Mouse (Mus musculus) liver, embryonic 13.5 days (tissue): ENCODE data around the gene Rbm31y. TPM values are rescaled to one million over a fixed set of nuclear protein-coding genes. Genes with fewer than 3 reads are reported as not detected.
"Not testable (repeated sequence)": the region's sequence is repeated elsewhere in the genome, so short reads cannot be mapped to it uniquely, and the experiment has no call there.

Source experiments
- ATAC-seq: fragments of 200-750 bp; cut with Nextera tagmentation; 2 replicates; pipeline ENCODE4 v1.8.0; 2017; ENCODE audit warnings: low read depth, mild to moderate bottlenecking, moderate number of reproducible peaks, moderate library complexity
- DNase-seq: peaks from one replicate; pipeline ENCODE4 v3.0.0; 2022
- H3K27ac ChIP-seq: fragments of 300-500 bp; sonication (generic); 2 replicates; pipeline ENCODE4 v1.5.1; 2015; ENCODE audit warnings: moderate library complexity, mild to moderate bottlenecking, inconsistent platforms
- H3K27me3 ChIP-seq: fragments of 300-500 bp; sonication (generic); 2 replicates; pipeline ENCODE4 v1.6.1; 2015; ENCODE audit warnings: mild to moderate bottlenecking, inconsistent platforms
- H3K36me3 ChIP-seq: fragments of 300-500 bp; sonication (generic); 2 replicates; pipeline ENCODE4 v1.6.1; 2015; ENCODE audit warnings: mild to moderate bottlenecking, inconsistent platforms
- H3K4me1 ChIP-seq: fragments of 300-500 bp; sonication (generic); replicated peaks from 2 replicates; pipeline ENCODE4 v1.6.1; 2015; ENCODE audit warnings: inconsistent platforms
- H3K4me2 ChIP-seq: fragments of 300-500 bp; sonication (generic); 2 replicates; pipeline ENCODE4 v1.6.1; 2015; ENCODE audit warnings: inconsistent platforms, mild to moderate bottlenecking, moderate library complexity
- H3K4me3 ChIP-seq: fragments of 300-500 bp; sonication (generic); replicated peaks from 2 replicates; pipeline ENCODE4 v1.5.1; 2015; ENCODE audit warnings: mild to moderate bottlenecking, inconsistent platforms
- H3K9ac ChIP-seq: fragments of 300-500 bp; sonication (generic); 2 replicates; pipeline ENCODE4 v1.6.1; 2015; ENCODE audit warnings: mild to moderate bottlenecking, inconsistent platforms
- H3K9me3 ChIP-seq: fragments of 300-500 bp; sonication (generic); replicated peaks from 2 replicates; pipeline ENCODE4 v1.6.1; 2016; ENCODE audit warnings: inconsistent platforms
- WGBS: fragments of 180-500 bp; shearing (Covaris S2); methylation state at CpG from one replicate; pipeline ENCODE4 v1.1.7; 2015; ENCODE audit not compliant: insufficient replicate concordance; 5-methylcytosine and 5-hydroxymethylcytosine counted together
- polyA plus RNA-seq: library from polyadenylated mRNA; unstranded; fragments of >200 nt; fragmentation: Nextera tagmentation; extraction: Ambion mirVana; gene quantifications from 2 replicates; pipeline ENCODE4 v1.2.1, GENCODE M21; 2015

The Rbm31y gene
- not detected in 2 replicates for polyA plus RNA-seq

DNA sequence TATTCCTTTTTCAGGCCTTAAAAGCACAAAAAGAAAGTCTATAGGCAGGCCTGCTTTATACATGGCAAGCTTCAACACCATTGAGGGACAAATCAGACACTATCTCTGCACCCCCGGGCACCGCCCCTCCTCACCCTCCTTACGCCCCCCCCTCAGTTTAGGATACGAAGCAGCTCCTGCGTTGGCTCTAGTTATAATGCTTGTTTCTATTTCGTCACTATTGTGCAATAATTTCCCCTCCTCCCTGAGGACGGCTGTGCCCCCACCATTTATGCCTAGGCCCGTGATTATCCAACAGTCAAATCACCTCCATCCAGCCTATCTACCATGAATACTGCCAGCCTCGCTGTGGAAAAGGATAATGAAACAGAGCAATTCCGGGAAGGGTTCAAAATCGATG lies at the start of gene Rbm31y:
Gene Rbm31y (plus strand): TSS at position 301 of the 400 bp plus-strand sequence.
- not testable (repeated sequence) for H3K4me2 ChIP-seq, H3K4me3 ChIP-seq, ATAC-seq, H3K4me1 ChIP-seq, H3K36me3 ChIP-seq, H3K9ac ChIP-seq, H3K27ac ChIP-seq, H3K27me3 ChIP-seq, DNase-seq, H3K9me3 ChIP-seq
- no CpG with 5 or more reads among the region's 11 CpGs for WGBS
